Mouse (Mus musculus): ENCODE data around the gene Anapc5. TPM values are rescaled to one million over a fixed set of nuclear protein-coding genes. Genes with fewer than 3 reads are reported as not detected.

Gene Anapc5
- polyA plus RNA-seq, 1 experiment from 2014 or later: 544 TPM

- 92% methylated on average over 16 of the region's 16 CpGs for WGBS
- H3K9ac ChIP-seq: no peak overlapping the region
- no peak overlapping the region for H3K4me2 ChIP-seq
- no peak for ATAC-seq (replicated peaks)
- H3K9me3 ChIP-seq: no peaks in the 10 kb centered on the region
- no peak overlapping the region for H3K27ac ChIP-seq
- H3K27me3 ChIP-seq (replicated peaks): no peaks in the 10 kb centered on the region
- H3K36me3 ChIP-seq (replicated peaks): peaks cover 17% of the 10 kb centered on the region; the same call in 1 of the 2 replicates
- H3K4me3 ChIP-seq: no peak overlapping the region
- H3K4me1 ChIP-seq: no peaks in the 10 kb centered on the region
Observed at GRCm38 (mm10) chr5:122754477-122754876, 66.7 kb downstream of the Anapc5 start.

- H3K36me3 ChIP-seq (replicated peaks): peaks cover 37% of the 10 kb centered on the region
- no peak overlapping the region for H3K4me2 ChIP-seq
- H3K9me3 ChIP-seq: no peaks in the 10 kb centered on the region
- no peak overlapping the region for H3K27ac ChIP-seq
- H3K9ac ChIP-seq: no peak overlapping the region
- no peaks in the 10 kb centered on the region for H3K4me1 ChIP-seq
- H3K27me3 ChIP-seq (replicated peaks): no peaks in the 10 kb centered on the region
- 89% methylated on average over 7 of the region's 7 CpGs for WGBS
- no peak overlapping the region for H3K4me3 ChIP-seq
- no peak for ATAC-seq (replicated peaks)
Observed at GRCm38 (mm10) chr5:122747950-122748349, 73.2 kb downstream of the Anapc5 start.

- H3K9me3 ChIP-seq: no peaks in the 10 kb centered on the region
- 81% methylated on average over 13 of the region's 13 CpGs for WGBS
- peaks cover 40% of the 10 kb centered on the region for H3K36me3 ChIP-seq (replicated peaks)
Observed at GRCm38 (mm10) chr5:122743880-122744422, 77.2 kb downstream of the Anapc5 start.

More at GRCm38 (mm10) chr5:122743880-122744422, 77.2 kb downstream of the Anapc5 start:
- H3K27ac ChIP-seq: no peak overlapping the region
- no peak overlapping the region for H3K9ac ChIP-seq
- ATAC-seq (replicated peaks): no peak
- H3K4me1 ChIP-seq: no peaks in the 10 kb centered on the region
- no peak overlapping the region for H3K4me3 ChIP-seq
- H3K27me3 ChIP-seq (replicated peaks): no peaks in the 10 kb centered on the region
- H3K4me2 ChIP-seq: no peak overlapping the region

Other genes starting within 250 kb of the Anapc5 start
- 64.1 and 75.6 TPM in 2 replicates for gene Ift81, start 206.8 kb downstream of the Anapc5 start, polyA plus RNA-seq (2015; fragmentation: Nextera tagmentation; extraction: Ambion mirVana)
- gene P2rx7, start 177.4 kb downstream of the Anapc5 start, polyA plus RNA-seq (2015; fragmentation: Nextera tagmentation; extraction: Ambion mirVana): 2.9 and 3.0 TPM in 2 replicates
- gene P2rx4, start 113.8 kb downstream of the Anapc5 start, polyA plus RNA-seq (2015; fragmentation: Nextera tagmentation; extraction: Ambion mirVana): 14.5 and 14.7 TPM in 2 replicates
- 66.1 and 69.4 TPM in 2 replicates for gene Camkk2, start 41.9 kb downstream of the Anapc5 start, polyA plus RNA-seq (2015; fragmentation: Nextera tagmentation; extraction: Ambion mirVana)
- 49.9 TPM in 2 replicates for gene Rnf34, start 28.7 kb upstream of the Anapc5 start, polyA plus RNA-seq (2015; fragmentation: Nextera tagmentation; extraction: Ambion mirVana)
- 115 and 123 TPM in 2 replicates for gene Kdm2b, start 168.5 kb upstream of the Anapc5 start, polyA plus RNA-seq (2015; fragmentation: Nextera tagmentation; extraction: Ambion mirVana)
- 11.6 and 13.6 TPM in 2 replicates for gene Orai1, start 193.7 kb upstream of the Anapc5 start, polyA plus RNA-seq (2015; fragmentation: Nextera tagmentation; extraction: Ambion mirVana)
- 1.5 TPM in 1 of 2 replicates, not detected in the other for gene Morn3, start 225.7 kb upstream of the Anapc5 start, polyA plus RNA-seq (2015; fragmentation: Nextera tagmentation; extraction: Ambion mirVana)
- 17.1 and 23.3 TPM in 2 replicates for gene Tmem120b, start 247.1 kb upstream of the Anapc5 start, polyA plus RNA-seq (2015; fragmentation: Nextera tagmentation; extraction: Ambion mirVana)

Data from midbrain, embryonic 15.5 days (tissue).